22 mouse cellular contexts compared by ENCODE assay signal in genomic region chr12:98683171-98683570, GRCm38 (mm10). TPM values are rescaled to one million over a fixed set of nuclear protein-coding genes. Genes with fewer than 3 reads are reported as not detected.
DNase-seq lines count a peak whose midpoint lies in the region; ATAC-seq and TF ChIP-seq lines count a peak whose summit lies in the region.
"Had no signal": no experiment of that assay in that cellular context is flagged by ENCODE, and none has a peak within 500 bp of the region (broad histone marks: within the 10 kb centered on the region; RNA-seq: fewer than 3 reads in every experiment).

No protein-coding gene starts in this region.

- no peak for TF ChIP-seq CTCF in testis, adult 2 months (IDR thresholded peaks at IDR 0.05; ENCODE audit: control insufficient read depth, insufficient read depth, insufficient replicate concordance, low read depth, low read length)

- no peak overlapping the region; a peak in 1 of 4 replicates for H3K4me3 ChIP-seq in heart, embryonic 14.5 days (ENCODE audit: control insufficient read depth in 1 of 2, insufficient read depth in 1 of 2, low read depth in 1 of 2, low read length in 2 of 2)
- H3K4me3 ChIP-seq in kidney, embryonic 16.5 days (ENCODE audit: low read length) = no peak overlapping the region
- H3K4me3 ChIP-seq in testis, adult 2 months (ENCODE audit: control insufficient read depth, low read depth, low read length) = peak overlapping the region; percentile 31; the same call in 1 of the 2 replicates
- H3K4me3 ChIP-seq: embryonic facial prominence, embryonic 10.5 days; forebrain, embryonic 15.5 days; hindbrain, embryonic 12.5 days; limb, embryonic 12.5 days had no signal

- TF ChIP-seq POLR2A in testis, adult 2 months (IDR thresholded peaks at IDR 0.05; ENCODE audit: control insufficient read depth, low read depth, low read length) = no peak

- no peak for ATAC-seq in heart, embryonic 14.5 days (ENCODE audit: insufficient number of reproducible peaks, insufficient read depth, low FRiP score, low read depth)
- ATAC-seq in kidney, embryonic 16.5 days (ENCODE audit: low FRiP score, low TSS enrichment) = no peak
- ATAC-seq: forebrain, embryonic 15.5 days; intestine, postnatal 0 days; liver, postnatal 0 days had no signal

- 29% methylated on average over 11 of the region's 11 CpGs for WGBS in heart, embryonic 14.5 days
- 33% methylated on average over 11 of the region's 11 CpGs for WGBS in kidney, embryonic 16.5 days

- H3K4me2 ChIP-seq in heart, embryonic 14.5 days (ENCODE audit: low read length) = peak overlapping the region; percentile 50
- H3K4me2 ChIP-seq in kidney, embryonic 16.5 days (replicated peaks; ENCODE audit: low read depth, low read length) = 0 out of 2 replicates have a peak overlapping the region, but pooled peaks have one; percentile 2
- H3K4me2 ChIP-seq: forebrain, embryonic 15.5 days; hindbrain, embryonic 12.5 days; limb, embryonic 12.5 days; liver, embryonic 11.5 days; midbrain, embryonic 11.5 days had no signal

- no peak for DNase-seq in heart, adult 8-10 months (ENCODE audit: low spot score)
- no peak for DNase-seq in kidney, postnatal 36 days
- DNase-seq in testis, postnatal 10 days (ENCODE audit: low spot score) = no peak
- DNase-seq in gastrocnemius, postnatal 25 days = no peak
- DNase-seq: adrenal gland, adult 2 months; B cell, adult 2 months; cerebellum, adult 11-12 months; cerebellum, postnatal 10 days; liver, postnatal 0 days; thymus, postnatal 25 days had no signal

- H3K27ac ChIP-seq in heart, embryonic 14.5 days (replicated peaks in 1 of 2; ENCODE audit: control insufficient read depth in 1 of 2, insufficient read depth in 1 of 2, low read depth in 2 of 2, low read length in 2 of 2) = peak overlapping the region; percentile 26 to 65
- H3K27ac ChIP-seq in kidney, embryonic 16.5 days (ENCODE audit: low read length) = no peak overlapping the region
- peak overlapping the region; percentile 59 for H3K27ac ChIP-seq in testis, adult 2 months (ENCODE audit: control insufficient read depth, insufficient read depth, low read depth, low read length)
- H3K27ac ChIP-seq: embryonic facial prominence, embryonic 10.5 days; forebrain, embryonic 15.5 days; hindbrain, embryonic 12.5 days; limb, embryonic 12.5 days had no signal

- no peaks in the 10 kb centered on the region for H3K9me3 ChIP-seq in heart, embryonic 14.5 days (ENCODE audit: control insufficient read depth, low read length)
- no peaks in the 10 kb centered on the region for H3K9me3 ChIP-seq in kidney, embryonic 16.5 days (ENCODE audit: low read length)
- H3K9me3 ChIP-seq: embryonic facial prominence, embryonic 10.5 days; forebrain, embryonic 15.5 days; G1E; hindbrain, embryonic 12.5 days; limb, embryonic 12.5 days had no signal

- peaks cover 80% of the 10 kb centered on the region for H3K36me3 ChIP-seq in heart, embryonic 14.5 days (ENCODE audit: control insufficient read depth, insufficient read depth, low read length)
- peaks cover 30% of the 10 kb centered on the region for H3K36me3 ChIP-seq in kidney, embryonic 16.5 days (ENCODE audit: insufficient read depth, low read length)
- H3K36me3 ChIP-seq in testis, adult 2 months (ENCODE audit: control insufficient read depth, insufficient read depth, low read length) = peaks cover 1% of the 10 kb centered on the region; the same call in 1 of the 2 replicates

- no peaks in the 10 kb centered on the region for H3K27me3 ChIP-seq in heart, embryonic 14.5 days (ENCODE audit: control insufficient read depth, insufficient read depth, low read length)
- no peaks in the 10 kb centered on the region for H3K27me3 ChIP-seq in kidney, embryonic 16.5 days (ENCODE audit: insufficient read depth, low read length)
- H3K27me3 ChIP-seq in testis, adult 2 months (ENCODE audit: control insufficient read depth, insufficient read depth, low read length) = no peaks in the 10 kb centered on the region
- H3K27me3 ChIP-seq: CH12.LX; forebrain, embryonic 15.5 days; hindbrain, embryonic 12.5 days; limb, embryonic 12.5 days had no signal

- peaks cover 7 to 10% of the 10 kb centered on the region in 2 experiments for H3K4me1 ChIP-seq in heart, embryonic 14.5 days (ENCODE audit: control insufficient read depth in 2 of 2, insufficient read depth in 2 of 2, low read length in 2 of 2)
- peaks cover 3% of the 10 kb centered on the region; the same call in 1 of the 2 replicates for H3K4me1 ChIP-seq in kidney, embryonic 16.5 days (ENCODE audit: insufficient read depth, low read length)
- H3K4me1 ChIP-seq in testis, adult 2 months (ENCODE audit: control insufficient read depth, insufficient read depth, low read length) = peaks cover 2% of the 10 kb centered on the region
- H3K4me1 ChIP-seq: embryonic facial prominence, embryonic 10.5 days; forebrain, embryonic 15.5 days; hindbrain, embryonic 12.5 days; limb, embryonic 12.5 days had no signal

- H3K9ac ChIP-seq in heart, embryonic 14.5 days (ENCODE audit: low read length) = 0 out of 2 replicates have a peak overlapping the region, but pooled peaks have one; percentile 11
- no peak overlapping the region for H3K9ac ChIP-seq in kidney, embryonic 16.5 days (replicated peaks; ENCODE audit: low read length)
- H3K9ac ChIP-seq: forebrain, embryonic 15.5 days; hindbrain, embryonic 12.5 days; limb, embryonic 12.5 days; liver, postnatal 0 days had no signal

RNA-seq across cellular contexts. Expression of gene Ptpn21, which starts 54.0 kb away (rescaled TPM):
- 14.1 and 14.4 TPM in 2 replicates for polyA plus RNA-seq in heart, embryonic 14.5 days (2014; fragmentation: Nextera tagmentation; extraction: Ambion mirVana)
- 10 to 100 TPM; 26.0 to 37.7 (median 30.3) TPM for total RNA-seq in heart, adult 8-10 months (2022)
- 7.0 and 8.2 TPM in 2 replicates for polyA plus RNA-seq in kidney, embryonic 16.5 days (2015; fragmentation: Nextera tagmentation; extraction: Ambion mirVana)
- polyA plus RNA-seq in testis, adult 2 months (2012; rRNA removed) = 10.9 TPM in 2 replicates
- total RNA-seq in gastrocnemius, postnatal 25 days (2021) = 10 to 100 TPM; 21.4 to 31.3 TPM

RNA-seq across cellular contexts. Expression of gene Spata7, which starts 55.2 kb away (rescaled TPM):
- polyA plus RNA-seq in heart, embryonic 14.5 days (2014; fragmentation: Nextera tagmentation; extraction: Ambion mirVana) = 12.9 and 13.7 TPM in 2 replicates
- total RNA-seq in heart, adult 8-10 months (2022) = 1 to 10 TPM; 3.8 to 7.2 (median 5.0) TPM
- polyA plus RNA-seq in kidney, embryonic 16.5 days (2015; fragmentation: Nextera tagmentation; extraction: Ambion mirVana) = 14.7 and 20.0 TPM in 2 replicates
- polyA plus RNA-seq in testis, adult 2 months (2012; rRNA removed) = 214 and 215 TPM in 2 replicates
- 1 to 10 TPM; 3.9 to 4.1 TPM for total RNA-seq in gastrocnemius, postnatal 25 days (2021)

Comparison
In these comparisons a context has a peak if more than half of its experiments do, and no peak if none do; other contexts are left out.
1. RNA of gene Spata7, which starts 55.2 kb away (polyA plus RNA-seq): 214 to 215 TPM in testis, adult 2 months; 14.7 to 20.0 TPM in kidney, embryonic 16.5 days and 12.9 to 13.7 TPM in heart, embryonic 14.5 days; every median in the first group is over 10 times any median in the second.